Mouse (Mus musculus) heart, adult 2 months (tissue): Measurements from ENCODE around the gene Cerk. TPM values are rescaled to one million over a fixed set of nuclear protein-coding genes. Genes with fewer than 3 reads are reported as not detected.

Experiments
- DNase-seq, 2 experiments: peaks; one replicate each; pipeline ENCODE4 v3.0.0; 2021
- H3K27ac ChIP-seq: fragments of 200-600 bp; 2 replicates; pipeline ENCODE4 v1.8.1; 2022
- H3K27me3 ChIP-seq: fragments of 200-500 bp; 2 replicates; pipeline ENCODE4 v1.6.1; 2012; ENCODE audit warnings: mild to moderate bottlenecking, low read length, inconsistent platforms, mixed read lengths; ENCODE audit not compliant: control insufficient read depth, insufficient read depth
- H3K36me3 ChIP-seq: fragments of 200-500 bp; 2 replicates; pipeline ENCODE4 v1.6.1; 2012; ENCODE audit warnings: low read length, inconsistent platforms; ENCODE audit not compliant: control insufficient read depth, insufficient read depth
- H3K4me1 ChIP-seq: fragments of 200-500 bp; 2 replicates; pipeline ENCODE4 v1.6.1; 2011; ENCODE audit warnings: low read length; ENCODE audit not compliant: control insufficient read depth, insufficient read depth
- H3K4me3 ChIP-seq: fragments of 200-600 bp; 2 replicates; pipeline ENCODE4 v1.8.1; 2022
- H3K79me2 ChIP-seq: fragments of 200-500 bp; replicated peaks from 2 replicates; pipeline ENCODE4 v1.6.1; 2012; ENCODE audit warnings: mild to moderate bottlenecking, inconsistent platforms, low read length, moderate library complexity, mixed read lengths; ENCODE audit not compliant: control insufficient read depth, insufficient read depth
- H3K9ac ChIP-seq: fragments of 200-500 bp; 2 replicates; pipeline ENCODE4 v1.6.1; 2012; ENCODE audit warnings: low read depth, mild to moderate bottlenecking, control low read depth, inconsistent platforms, low read length, mixed read lengths
- CTCF ChIP-seq: fragments of 200-600 bp; IDR thresholded peaks from 2 replicates; pipeline ENCODE4 v1.8.1; 2022; ENCODE audit warnings: antibody characterized with exemption, mild to moderate bottlenecking, moderate library complexity
- EP300 ChIP-seq: fragments of 200-500 bp; IDR thresholded peaks from 2 replicates; pipeline ENCODE4 v1.6.1; 2011; ENCODE audit warnings: low read depth, low read length, control low read depth; ENCODE audit not compliant: insufficient read depth
- POLR2A ChIP-seq: fragments of 200-500 bp; IDR thresholded peaks from 2 replicates; pipeline ENCODE4 v1.6.1; 2011; ENCODE audit warnings: mild to moderate bottlenecking, low read depth, low read length, control low read depth; ENCODE audit not compliant: insufficient read depth
- WGBS: fragments of 180-500 bp; shearing (Covaris S2); methylation state at CpG from one replicate; pipeline ENCODE4 v1.1.7; 2018; 5-methylcytosine and 5-hydroxymethylcytosine counted together
- intact Hi-C: fragments of 180-260 bp; cut with DNase I; formaldehyde crosslinking; loops from one replicate; pipeline ENCODE4 v1.15.1; 2025
- polyA plus RNA-seq: library from polyadenylated mRNA; depleted of rRNA; stranded (reverse); fragments of >200 nt; gene quantifications from 2 replicates; pipeline ENCODE4 v1.2.3, GENCODE M21; 2012; rRNA removed
- total RNA-seq, 2 experiments: library from RNA; stranded (reverse); gene quantifications; 2 replicates each; pipeline ENCODE4 v1.2.3; 2021

Gene Cerk
- total and polyA plus RNA-seq, 3 experiments: 26.0 to 33.5 (median 30.4) TPM

DNA sequence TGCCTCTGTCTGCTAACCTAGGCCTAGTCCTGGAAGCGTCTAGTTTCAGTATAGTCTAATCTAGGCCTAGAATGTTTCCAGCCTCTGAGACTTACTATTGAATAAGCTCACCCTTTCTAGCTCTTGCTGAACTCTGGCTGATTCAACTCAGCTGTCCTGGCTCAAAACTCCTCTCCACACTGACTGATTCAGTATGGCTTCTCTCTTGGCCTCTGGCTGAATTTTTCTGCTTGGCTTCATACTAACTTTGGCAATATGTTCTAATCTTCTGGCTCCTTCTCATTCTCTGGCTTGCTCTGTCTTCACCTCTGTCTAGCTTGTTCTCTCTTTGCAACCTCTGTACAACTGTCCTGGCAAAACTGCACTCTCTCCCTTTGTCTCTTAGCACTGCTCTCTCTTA lies 92.7 kb downstream of the Cerk start:
- 79% methylated on average over 1 of the region's 1 CpGs for WGBS
- H3K4me3 ChIP-seq: no peak overlapping the region
- no peak for DNase-seq
- peak overlapping the region; percentile 51; the same call in 1 of the 2 replicates for H3K27ac ChIP-seq
- no peaks in the 10 kb centered on the region for H3K79me2 ChIP-seq
- H3K36me3 ChIP-seq: peaks cover 4% of the 10 kb centered on the region
- H3K9ac ChIP-seq: no peak overlapping the region
- no peak for TF ChIP-seq EP300
- no peaks in the 10 kb centered on the region for H3K27me3 ChIP-seq
- intact Hi-C loops: loop anchor here (2.0 kb wide), 1 partner anchor 30 kb away; no protein-coding TSS in a partner anchor
- peaks cover 41% of the 10 kb centered on the region for H3K4me1 ChIP-seq

DNA sequence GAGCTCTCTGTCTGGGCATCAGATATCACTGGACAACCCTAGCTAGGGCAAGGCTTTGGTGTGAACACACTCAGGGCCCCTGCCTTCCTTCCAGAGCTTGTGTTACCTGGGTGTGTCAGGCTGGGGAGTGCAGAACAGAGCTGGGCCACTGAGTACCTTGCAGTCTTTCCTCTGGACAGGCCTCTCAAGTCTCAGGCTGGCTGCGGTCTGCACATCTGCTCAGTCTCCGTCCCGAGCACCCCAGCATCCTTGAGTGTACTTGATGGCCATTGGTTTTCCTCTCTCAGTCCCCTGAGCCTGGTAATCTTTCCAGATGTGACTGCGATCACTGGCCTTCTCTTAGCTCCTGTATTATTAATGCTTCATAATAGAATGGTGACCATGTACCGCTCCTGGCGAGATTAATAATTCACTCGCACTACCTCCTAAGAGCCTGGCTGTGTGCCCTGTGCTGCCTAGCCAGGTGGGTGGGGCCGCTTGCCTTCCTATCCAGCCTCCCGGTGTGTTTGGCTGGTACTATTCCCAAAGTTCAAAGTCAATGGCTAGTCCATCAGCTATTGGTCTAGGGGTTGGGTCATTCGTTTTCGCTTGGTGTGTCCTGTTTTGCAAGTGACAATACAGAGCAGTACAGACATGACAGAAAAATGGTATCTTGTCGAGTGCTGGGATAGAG lies 93.8 kb downstream of the Cerk start:
- H3K79me2 ChIP-seq: no peaks in the 10 kb centered on the region
- no peak overlapping the region for H3K9ac ChIP-seq
- 42% methylated on average over 12 of the region's 12 CpGs for WGBS
- intact Hi-C loops: loop anchor here (2.0 kb wide), 1 partner anchor 31 kb away; no protein-coding TSS in a partner anchor
- peak; percentile 61 to 69 for DNase-seq
- H3K36me3 ChIP-seq: peaks cover 4% of the 10 kb centered on the region
- peak overlapping the region; percentile 71 for H3K27ac ChIP-seq
- no peak for TF ChIP-seq CTCF
- no peak for TF ChIP-seq EP300
- no peak for TF ChIP-seq POLR2A
- H3K4me3 ChIP-seq: no peak overlapping the region
- H3K27me3 ChIP-seq: no peaks in the 10 kb centered on the region
- peaks cover 42% of the 10 kb centered on the region for H3K4me1 ChIP-seq

DNA sequence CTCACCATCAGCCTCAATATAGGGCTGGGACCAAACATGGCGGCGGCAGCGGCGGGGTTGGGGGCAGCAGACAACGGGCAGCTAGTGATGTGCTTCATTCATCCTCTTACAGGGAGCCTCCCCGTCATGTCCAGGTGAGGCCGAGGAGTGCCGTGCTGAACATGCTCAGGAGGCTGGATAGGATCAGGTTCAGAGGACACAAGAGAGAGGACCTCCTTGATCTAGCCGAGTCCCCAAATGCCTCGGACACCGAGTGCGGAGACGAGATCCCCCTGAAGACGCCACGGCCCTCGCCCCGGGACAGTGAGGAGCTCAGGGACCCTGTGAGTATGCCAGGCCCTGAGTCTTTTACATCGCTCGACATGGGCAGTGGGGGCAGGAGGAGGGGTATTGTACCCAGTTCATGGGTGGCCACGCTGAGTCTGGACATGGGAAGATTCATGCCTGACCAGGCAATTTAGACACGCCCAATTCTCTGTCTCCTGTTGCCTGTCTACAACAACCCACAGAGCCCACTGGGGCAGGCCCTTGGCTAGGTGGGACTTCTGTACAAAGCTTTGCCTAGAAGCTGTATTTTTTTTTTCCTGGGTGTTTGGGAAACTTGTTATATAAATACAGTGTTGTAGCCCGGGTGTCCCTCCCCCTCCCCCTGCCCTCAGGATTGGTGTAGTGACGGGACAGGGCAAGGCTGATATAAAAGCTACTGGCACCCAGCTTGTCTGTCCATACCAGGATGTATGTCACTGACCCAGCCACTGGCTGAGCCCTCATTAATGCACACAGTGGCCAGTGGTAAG lies 94.5 kb downstream of the Cerk start:
- Histone ChIP-seq H3K27me3 (no peaks in the 10 kb centered on the region), H3K27ac (peak overlapping the region; percentile 71), H3K9ac (no peak overlapping the region), H3K4me1 (peaks cover 46% of the 10 kb centered on the region), H3K36me3 (peaks cover 4% of the 10 kb centered on the region), H3K79me2 (no peaks in the 10 kb centered on the region), H3K4me3 (no peak overlapping the region)
- no peak for DNase-seq
- intact Hi-C loops: no loop called here
- TF ChIP-seq CTCF: no peak
- TF ChIP-seq POLR2A: no peak
- TF ChIP-seq EP300: no peak
- WGBS: 94% methylated on average over 23 of the region's 23 CpGs

- Histone ChIP-seq H3K4me1 (peaks cover 51% of the 10 kb centered on the region), H3K4me3 (no peak overlapping the region), H3K79me2 (no peaks in the 10 kb centered on the region), H3K36me3 (peaks cover 4% of the 10 kb centered on the region), H3K27me3 (no peaks in the 10 kb centered on the region), H3K27ac (peak overlapping the region; percentile 71), H3K9ac (no peak overlapping the region)
- TF ChIP-seq CTCF (no peak), EP300 (0 out of 2 replicates have a peak, but pooled peaks have one; percentile 24)
- WGBS: 39% methylated on average over 8 of the region's 8 CpGs
- intact Hi-C loops: loop anchor here (1.0 kb wide), 1 partner anchor 32 kb away; no protein-coding TSS in a partner anchor
- DNase-seq: peak; percentile 59 to 61
Observed at GRCm38 (mm10) chr15:86090578-86090977, 95.4 kb downstream of the Cerk start.

DNA sequence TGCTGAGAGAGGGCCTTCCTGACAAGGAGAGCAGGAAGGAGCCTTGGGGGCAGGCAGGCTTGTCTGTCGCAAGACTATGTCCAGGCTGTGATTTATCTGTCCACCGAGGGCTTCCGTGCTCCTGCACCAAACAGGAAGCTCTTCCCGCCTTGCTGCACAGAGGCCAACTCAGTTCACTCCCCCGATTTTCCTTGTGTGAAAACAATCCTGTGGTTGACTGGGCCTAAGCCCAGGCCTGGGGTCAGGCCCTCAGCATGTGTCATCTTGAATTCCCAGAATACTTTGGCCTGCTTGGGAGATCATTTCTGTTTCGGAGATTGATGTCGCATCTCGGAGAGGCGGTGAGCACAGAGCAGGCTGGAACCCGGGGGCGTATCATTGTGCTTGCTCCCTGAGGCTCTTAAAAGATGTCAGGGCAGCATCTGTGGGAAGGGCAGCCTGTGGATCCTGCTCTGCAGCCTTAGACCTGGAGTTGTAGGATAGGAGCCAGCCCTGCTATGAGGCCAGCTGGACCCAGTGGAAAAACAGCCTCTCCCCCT lies 95.9 kb downstream of the Cerk start:
- intact Hi-C loops: loop anchor here (1.0 kb wide), 1 partner anchor 32 kb away; no protein-coding TSS in a partner anchor
- no peaks in the 10 kb centered on the region for H3K27me3 ChIP-seq
- H3K36me3 ChIP-seq: peaks cover 4% of the 10 kb centered on the region
- no peak overlapping the region for H3K4me3 ChIP-seq
- no peaks in the 10 kb centered on the region for H3K79me2 ChIP-seq
- WGBS: 9% methylated on average over 11 of the region's 11 CpGs
- DNase-seq: peak; percentile 81 to 90
- peak overlapping the region; percentile 71 for H3K27ac ChIP-seq
- H3K4me1 ChIP-seq: peaks cover 54% of the 10 kb centered on the region
- peak; percentile 62 for TF ChIP-seq POLR2A
- TF ChIP-seq CTCF: no peak
- TF ChIP-seq EP300: peak; percentile 94; the same call in 1 of the 2 replicates
- no peak overlapping the region; the same call in 1 of the 2 replicates for H3K9ac ChIP-seq

Other genes starting within 250 kb of the Cerk start
- 1 to 10 TPM; 4.5 to 5.0 TPM for gene Celsr1, start 152.4 kb downstream of the Cerk start, total RNA-seq
- 4.3 and 5.2 TPM in 2 replicates for gene Celsr1, start 152.4 kb downstream of the Cerk start, polyA plus RNA-seq
- gene Gramd4, start 128.4 kb downstream of the Cerk start, total RNA-seq: 10 to 100 TPM; 27.6 to 31.5 TPM
- 25.3 and 39.8 TPM in 2 replicates for gene Gramd4, start 128.4 kb downstream of the Cerk start, polyA plus RNA-seq
- 10 to 100 TPM; 21.8 to 25.6 TPM for gene Tbc1d22a, start 28.3 kb upstream of the Cerk start, total RNA-seq
- 23.2 and 30.1 TPM in 2 replicates for gene Tbc1d22a, start 28.3 kb upstream of the Cerk start, polyA plus RNA-seq